Mouse (Mus musculus) midbrain, postnatal 0 days (tissue): ENCODE data around the gene Pde1b. TPM values are rescaled to one million over a fixed set of nuclear protein-coding genes. Genes with fewer than 3 reads are reported as not detected.

ENCODE experiments used
- ATAC-seq: fragments of 200-750 bp; cut with Nextera tagmentation; 2 replicates; pipeline ENCODE4 v1.8.0; 2017; ENCODE audit warnings: moderate number of reproducible peaks, mild to moderate bottlenecking, moderate TSS enrichment, moderate library complexity; ENCODE audit not compliant: low FRiP score
- DNase-seq: peaks from one replicate; pipeline ENCODE4 v3.0.0-alpha.2; 2015; ENCODE audit warnings: low spot score
- H3K27ac ChIP-seq: fragments of 300-500 bp; sonication (generic); 2 replicates; pipeline ENCODE4 v1.5.1; 2014; ENCODE audit warnings: low read depth, mild to moderate bottlenecking, low read length, mixed read lengths
- H3K27me3 ChIP-seq: fragments of 300-500 bp; sonication (generic); 2 replicates; pipeline ENCODE4 v1.6.1; 2014; ENCODE audit warnings: low read length, control low read depth, mixed read lengths; ENCODE audit not compliant: insufficient read depth
- H3K36me3 ChIP-seq: fragments of 300-500 bp; sonication (generic); 2 replicates; pipeline ENCODE4 v1.6.1; 2014; ENCODE audit warnings: low read length, control low read depth, mixed read lengths; ENCODE audit not compliant: insufficient read depth
- H3K4me1 ChIP-seq: fragments of 300-500 bp; sonication (generic); 2 replicates; pipeline ENCODE4 v1.6.1; 2014; ENCODE audit warnings: mild to moderate bottlenecking, control low read depth, antibody characterized with exemption, low read length, mixed read lengths; ENCODE audit not compliant: insufficient read depth
- H3K4me2 ChIP-seq: fragments of 300-500 bp; sonication (generic); 2 replicates; pipeline ENCODE4 v1.6.1; 2014; ENCODE audit warnings: low read depth, mild to moderate bottlenecking, low read length, mixed read lengths; ENCODE audit not compliant: poor library complexity, severe bottlenecking
- H3K4me3 ChIP-seq: fragments of 300-500 bp; sonication (generic); 2 replicates; pipeline ENCODE4 v1.5.1; 2014; ENCODE audit warnings: low read depth, mild to moderate bottlenecking, low read length, moderate library complexity
- H3K9ac ChIP-seq: fragments of 300-500 bp; sonication (generic); replicated peaks from 2 replicates; pipeline ENCODE4 v1.6.1; 2014; ENCODE audit warnings: mild to moderate bottlenecking, low read length, moderate library complexity, mixed read lengths; ENCODE audit not compliant: poor library complexity, severe bottlenecking
- H3K9me3 ChIP-seq: fragments of 300-500 bp; sonication (generic); 2 replicates; pipeline ENCODE4 v1.6.1; 2016; ENCODE audit warnings: low read length, control low read depth
- CTCF ChIP-seq: IDR thresholded peaks from 2 replicates; pipeline ENCODE4 v1.5.1; 2016; ENCODE audit warnings: antibody characterized with exemption, mild to moderate bottlenecking
- WGBS: fragments of 180-500 bp; shearing (Covaris S2); extraction: QIAGEN DNeasy Blood & Tissue Kit; methylation state at CpG from one replicate; pipeline ENCODE4 v1.1.7; 2014; 5-methylcytosine and 5-hydroxymethylcytosine counted together
- polyA plus RNA-seq: library from polyadenylated mRNA; unstranded; fragments of >200 nt; fragmentation: Nextera tagmentation; extraction: Ambion mirVana; gene quantifications from 2 replicates; pipeline ENCODE4 v1.2.1, GENCODE M21; 2015
- total RNA-seq: library from RNA; depleted of rRNA; stranded (reverse); fragments of >200 nt; gene quantifications from 2 replicates; pipeline ENCODE4 v1.2.3, GENCODE M21; 2014

The Pde1b gene
- total and polyA plus RNA-seq, 2 experiments from 2014 or later, result 69.3 to 112 TPM

DNA sequence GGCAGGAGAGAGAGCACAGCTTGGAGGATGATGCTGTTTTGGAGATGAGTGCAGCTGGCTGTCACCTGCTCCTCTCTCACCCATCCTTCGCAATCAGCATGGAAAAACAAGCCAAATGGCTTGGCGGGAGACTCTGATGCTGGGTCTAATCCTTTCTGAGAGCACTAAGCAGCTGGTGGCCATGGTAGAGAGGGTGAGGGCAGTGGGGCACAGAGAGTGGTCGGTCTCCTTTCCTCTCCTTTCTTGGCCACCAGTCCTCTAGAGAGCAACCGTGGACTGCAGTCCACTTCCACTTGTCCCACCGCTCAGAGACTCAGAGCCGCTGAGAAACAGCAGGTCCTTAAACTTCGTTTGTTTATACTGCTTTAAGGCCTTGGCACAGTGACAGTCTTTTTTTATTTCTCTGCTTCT, 10.8 kb downstream of the Pde1b start:
- no peaks in the 10 kb centered on the region for H3K9me3 ChIP-seq
- H3K4me3 ChIP-seq, result peak overlapping the region; percentile 25; the same call in 1 of the 2 replicates
- H3K27ac ChIP-seq, result 0 out of 2 replicates have a peak overlapping the region, but pooled peaks have one; percentile 28
- H3K4me2 ChIP-seq, result peak overlapping the region; percentile 46
- no peaks in the 10 kb centered on the region for H3K27me3 ChIP-seq
- no peak for TF ChIP-seq CTCF
- DNase-seq, result peak; percentile 56
- H3K36me3 ChIP-seq, result no peaks in the 10 kb centered on the region
- 5% methylated on average over 6 of the region's 7 CpGs for WGBS
- H3K4me1 ChIP-seq, result peaks cover 6% of the 10 kb centered on the region; the same call in 1 of the 2 replicates
- ATAC-seq, result peak; percentile 53
- no peak overlapping the region for H3K9ac ChIP-seq

DNA sequence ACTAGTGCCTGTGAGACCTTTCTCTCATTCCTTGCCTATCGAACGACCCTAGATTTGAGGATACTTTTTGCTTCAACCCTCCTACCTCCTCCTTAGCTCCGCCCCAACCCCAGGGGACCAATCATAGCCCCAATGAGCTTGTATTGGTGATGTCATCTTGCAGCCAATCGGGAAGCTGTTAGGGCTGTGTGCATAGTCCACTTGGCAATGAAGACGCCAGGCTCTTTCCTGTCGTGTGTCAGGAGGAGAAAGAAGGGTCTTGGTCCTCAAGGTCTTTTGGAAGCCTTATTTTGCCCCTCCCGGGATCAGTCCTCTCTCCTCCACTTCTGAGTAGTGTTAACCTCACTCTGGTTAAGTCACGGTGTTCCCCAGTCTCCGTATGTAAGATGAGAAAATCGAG, 11.3 kb downstream of the Pde1b start:
- Histone ChIP-seq H3K36me3 (no peaks in the 10 kb centered on the region), H3K9ac (peak overlapping the region; percentile 42; the same call in 1 of the 2 replicates), H3K4me3 (peak overlapping the region; percentile 25), H3K27ac (peak overlapping the region; percentile 73), H3K9me3 (no peaks in the 10 kb centered on the region), H3K4me2 (peak overlapping the region; percentile 46), H3K4me1 (peaks cover 9% of the 10 kb centered on the region; the same call in 1 of the 2 replicates), H3K27me3 (no peaks in the 10 kb centered on the region)
- peak; percentile 95 for ATAC-seq
- peak; percentile 98 for DNase-seq
- WGBS, result 1% methylated on average over 10 of the region's 10 CpGs
- TF ChIP-seq CTCF, result no peak

DNA sequence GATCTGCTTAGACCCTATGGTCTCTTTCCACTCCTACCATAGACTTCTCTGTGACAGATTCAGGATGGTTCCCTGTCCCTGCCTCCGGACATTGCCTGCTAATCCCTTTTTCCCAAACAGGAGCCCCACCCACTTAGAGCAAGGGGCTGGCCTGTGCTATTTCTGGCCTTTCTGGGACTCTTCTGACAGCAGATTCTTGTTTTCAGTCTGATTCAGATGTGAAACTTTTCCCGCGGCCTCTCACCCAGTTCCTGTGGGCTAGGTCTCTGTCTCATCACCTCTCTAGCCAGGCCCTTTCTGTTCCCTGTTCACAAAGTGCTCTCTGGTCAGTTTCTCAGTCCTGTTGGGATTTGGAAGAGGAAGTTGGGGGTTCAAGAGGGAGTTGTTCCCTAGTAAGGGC, 12.1 kb downstream of the Pde1b start:
- no peak for TF ChIP-seq CTCF
- 26% methylated on average over 3 of the region's 3 CpGs for WGBS
- Histone ChIP-seq H3K4me2 (peak overlapping the region; percentile 46), H3K4me3 (no peak overlapping the region), H3K9me3 (no peaks in the 10 kb centered on the region), H3K27ac (0 out of 2 replicates have a peak overlapping the region, but pooled peaks have one; percentile 43), H3K4me1 (peaks cover 9% of the 10 kb centered on the region; the same call in 1 of the 2 replicates), H3K36me3 (no peaks in the 10 kb centered on the region), H3K9ac (peak overlapping the region; percentile 50; the same call in 1 of the 2 replicates), H3K27me3 (no peaks in the 10 kb centered on the region)
- DNase-seq (no peak), ATAC-seq (no peak)

DNA sequence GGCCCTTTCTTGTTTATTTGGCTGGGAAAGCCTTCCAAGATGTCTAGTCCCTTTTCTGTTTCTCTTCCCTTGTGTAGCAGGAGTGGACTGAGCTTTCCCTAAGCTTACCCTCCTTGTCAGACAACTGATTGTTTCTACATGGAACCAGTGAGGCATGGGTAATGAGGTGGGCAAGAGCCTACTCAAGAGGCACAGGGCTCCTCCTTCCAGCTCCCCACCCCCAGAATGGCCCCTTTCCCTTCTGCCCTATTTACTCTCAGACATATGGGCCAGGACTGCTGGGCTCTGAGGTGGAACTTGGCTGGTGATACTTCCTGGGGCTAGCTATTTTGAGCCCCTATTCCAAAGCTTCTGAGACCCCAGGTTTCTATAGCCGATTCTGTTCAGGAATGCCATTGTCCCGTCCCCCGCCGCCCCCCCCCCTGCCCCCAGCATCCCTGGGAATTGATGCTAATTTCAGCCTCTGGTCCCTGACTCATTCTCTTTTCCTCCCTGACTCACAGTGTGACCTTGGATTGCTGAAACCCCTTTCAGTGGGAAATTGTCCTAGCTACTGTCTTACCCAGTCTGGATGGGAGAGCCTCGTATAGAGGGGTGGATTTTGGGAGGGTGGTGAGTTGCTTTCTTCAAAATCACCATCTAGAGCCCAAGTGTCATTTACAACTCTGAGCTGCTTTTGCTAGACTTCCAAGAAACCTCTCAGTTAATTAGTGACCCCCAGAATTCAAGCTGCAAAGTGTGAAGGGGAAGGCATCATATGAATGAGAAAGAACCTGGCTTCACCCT, 16.0 kb downstream of the Pde1b start:
- Histone ChIP-seq H3K4me1 (peaks cover 13% of the 10 kb centered on the region), H3K9ac (peak overlapping the region; percentile 24; the same call in 1 of the 2 replicates), H3K27ac (peak overlapping the region; percentile 49), H3K9me3 (no peaks in the 10 kb centered on the region), H3K4me2 (no peak overlapping the region), H3K36me3 (peaks cover 8% of the 10 kb centered on the region; the same call in 1 of the 2 replicates), H3K4me3 (no peak overlapping the region), H3K27me3 (no peaks in the 10 kb centered on the region)
- WGBS, result 7% methylated on average over 5 of the region's 5 CpGs
- peak; percentile 17 for ATAC-seq
- DNase-seq, result peak; percentile 84
- TF ChIP-seq CTCF, result no peak

DNA sequence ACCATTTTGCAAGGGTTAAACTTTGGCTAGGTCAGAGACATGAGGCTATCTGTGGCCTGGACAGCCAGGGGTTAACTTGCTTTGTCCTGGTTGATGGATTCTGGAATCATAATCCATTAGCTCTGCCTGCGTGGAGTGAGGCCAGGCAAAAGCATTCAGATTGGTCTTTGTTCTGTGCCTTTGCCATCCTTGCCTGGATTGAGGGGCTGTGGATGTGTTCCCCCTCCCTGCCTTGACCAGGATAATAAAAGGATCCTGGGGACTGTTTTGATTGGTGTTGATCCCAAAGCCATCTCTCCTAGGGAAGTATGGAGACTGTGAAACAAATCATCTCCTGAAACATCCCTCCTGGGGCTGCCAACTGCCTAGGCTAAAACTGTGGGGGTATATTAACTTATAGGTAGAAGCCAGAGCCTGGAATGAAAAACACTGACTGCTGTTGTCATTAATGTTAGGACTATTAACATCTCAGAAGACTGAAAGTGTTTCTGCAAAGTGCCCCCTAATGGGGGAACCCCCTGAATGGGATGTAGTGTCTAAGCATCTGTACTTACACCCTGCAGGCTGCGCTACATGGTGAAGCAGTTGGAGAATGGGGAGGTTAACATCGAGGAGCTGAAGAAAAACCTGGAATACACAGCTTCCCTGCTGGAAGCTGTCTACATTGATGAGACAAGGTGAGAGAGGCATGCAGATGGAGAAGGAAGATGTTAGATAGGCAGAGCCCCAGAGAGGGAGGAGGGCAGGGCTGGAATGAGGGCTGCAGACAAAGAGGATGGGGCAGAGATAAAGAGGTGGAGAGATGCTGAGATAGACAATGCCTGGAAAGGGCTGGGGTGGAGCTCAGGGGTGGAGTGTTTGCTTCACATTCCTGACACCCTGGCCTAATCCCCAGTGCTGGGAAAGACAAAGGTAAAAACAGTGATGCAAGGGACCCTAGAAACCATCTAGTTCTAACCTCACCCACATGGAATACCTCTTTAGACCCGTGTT, 16.8 kb downstream of the Pde1b start:
- no peaks in the 10 kb centered on the region for H3K9me3 ChIP-seq
- no peak for TF ChIP-seq CTCF
- peaks cover 13% of the 10 kb centered on the region for H3K4me1 ChIP-seq
- ATAC-seq, result peak; percentile 52; the same call in 1 of the 2 replicates
- peak overlapping the region; percentile 49 for H3K27ac ChIP-seq
- H3K4me2 ChIP-seq, result no peak overlapping the region
- peak overlapping the region; percentile 24; the same call in 1 of the 2 replicates for H3K9ac ChIP-seq
- H3K27me3 ChIP-seq, result no peaks in the 10 kb centered on the region
- 8% methylated on average over 4 of the region's 4 CpGs for WGBS
- DNase-seq, result peak; percentile 85
- H3K36me3 ChIP-seq, result peaks cover 15% of the 10 kb centered on the region
- no peak overlapping the region for H3K4me3 ChIP-seq
